Mouse (Mus musculus) lung, postnatal 10 days (tissue): ENCODE measurements at regions not wholly inside any gene's neighbourhood (a gene's known extent, or its start where the extent isn't known, plus 50 kb on each side); places are given as distances from the start of the nearest gene placed in this dataset.
A peak's percentile ranks its signal among the peaks of the same experiment; 100 is the strongest.

Experiments
- DNase-seq: peaks from one replicate; pipeline ENCODE4 v3.0.0; 2021

DNA sequence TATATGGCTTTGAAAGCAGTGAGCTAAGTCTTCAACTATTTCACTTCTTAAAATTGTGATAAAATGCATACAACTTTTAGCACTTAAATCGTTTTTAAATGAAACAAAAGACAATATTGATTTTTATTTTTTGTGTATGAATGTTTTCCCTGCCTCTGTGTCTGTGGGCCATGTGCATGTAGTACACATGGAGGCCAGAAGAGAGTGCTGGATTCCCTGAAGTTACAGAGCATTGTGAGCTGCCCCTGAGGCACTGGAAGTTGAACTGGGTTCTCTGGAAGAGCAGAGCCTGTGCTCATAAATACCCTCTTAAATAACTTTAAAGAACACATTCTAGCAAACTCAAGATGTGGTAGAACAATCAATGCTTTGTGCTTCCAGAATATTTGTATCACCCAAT, 61.8 kb upstream of the Gm6812 start:
- DNase-seq = peak; percentile 1

DNA sequence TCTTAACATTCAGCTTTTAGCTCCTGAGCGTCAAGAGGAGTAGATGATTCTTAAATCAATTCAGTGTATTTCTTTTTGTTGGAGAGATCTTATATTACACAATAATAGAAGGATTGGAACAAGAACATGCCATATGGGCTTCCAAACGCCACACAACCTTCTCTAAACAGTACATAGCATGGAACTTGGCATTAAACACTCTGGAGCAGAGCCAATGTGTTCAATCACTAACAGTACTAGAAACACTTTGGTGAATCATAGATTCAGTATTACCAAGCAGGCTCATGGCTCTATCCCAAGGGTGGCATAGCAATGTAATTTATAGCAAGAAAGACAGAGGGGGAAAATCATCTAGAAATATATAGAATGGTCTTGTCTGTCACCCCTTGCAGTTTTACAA, 60.4 kb upstream of the Gm6812 start:
- no peak for DNase-seq

DNA sequence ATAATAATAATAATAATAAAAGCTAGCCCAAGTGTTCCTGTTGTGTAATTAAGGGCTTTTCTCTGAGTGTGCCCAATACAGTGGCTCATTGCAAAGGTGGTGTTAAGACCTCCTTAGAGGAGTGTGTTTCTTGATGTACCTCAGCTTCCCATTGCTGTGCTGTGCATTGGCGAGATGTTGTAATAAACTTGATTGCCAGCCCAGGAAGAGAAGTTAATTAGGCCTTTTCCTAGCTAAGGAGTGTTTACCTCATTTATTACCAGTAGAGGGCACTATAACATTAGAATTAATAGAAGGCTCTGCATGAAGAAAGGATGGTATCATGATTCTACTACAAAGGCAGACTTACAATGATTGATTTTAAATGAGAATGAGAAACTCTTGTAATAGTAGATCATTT, 57.9 kb upstream of the Gm6812 start:
- no peak for DNase-seq

DNA sequence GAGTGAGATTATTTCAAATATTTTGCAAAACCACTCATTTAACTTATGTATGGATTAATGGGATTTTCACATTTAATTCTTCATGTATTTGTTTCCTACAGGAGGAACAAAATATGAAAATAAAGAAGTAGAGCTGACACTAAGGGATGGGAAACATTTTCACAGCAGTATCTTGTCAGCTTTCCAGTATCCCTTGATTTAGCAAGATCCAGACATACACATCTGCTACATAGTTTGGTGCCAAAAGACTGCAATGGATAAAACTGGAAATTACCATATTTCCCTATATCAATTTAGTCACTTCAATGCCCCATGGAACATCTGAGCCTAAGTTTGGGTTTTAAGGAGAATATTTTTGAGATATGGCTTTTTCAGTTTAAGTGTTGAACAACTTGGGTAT, 52.9 kb upstream of the Gm6812 start:
- DNase-seq = no peak
